Mouse (Mus musculus) right cerebral cortex, adult 18-20 months (tissue): ENCODE data around the gene Zmynd12.
A peak's percentile ranks its signal among the peaks of the same experiment; 100 is the strongest.

ENCODE experiments used
- DNase-seq: peaks from one replicate; pipeline ENCODE4 v3.0.0; 2022; ENCODE audit warnings: mixed read lengths

The Zmynd12 gene

DNA sequence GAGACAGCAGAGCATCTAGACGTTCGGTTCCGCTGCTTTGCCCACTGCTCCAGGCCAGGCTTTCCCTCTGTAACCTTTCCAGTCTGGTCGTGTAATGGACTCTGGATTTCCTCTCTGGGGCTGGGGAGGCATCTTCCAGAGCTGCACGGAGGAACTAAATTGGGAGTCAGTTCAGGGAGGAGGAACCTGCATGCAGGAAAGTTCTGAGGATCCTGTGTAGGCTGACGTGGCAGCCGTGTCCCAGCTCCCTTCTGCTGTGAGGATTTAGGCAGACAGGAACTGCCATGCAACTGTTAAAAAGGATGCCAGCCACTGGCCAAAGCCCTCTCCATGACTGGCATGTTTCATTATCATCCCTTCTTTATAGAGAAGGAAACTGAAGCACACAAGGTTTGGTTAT lies 27.8 kb downstream of the Zmynd12 start:
- DNase-seq: no peak

- DNase-seq: no peak
Measured at GRCm38 (mm10) chr4:119453128-119453527, 30.5 kb downstream of the Zmynd12 start.

GRCm38 (mm10) chr4:119453533-119453932 lies 30.9 kb downstream of the Zmynd12 start:
- no peak for DNase-seq

DNA sequence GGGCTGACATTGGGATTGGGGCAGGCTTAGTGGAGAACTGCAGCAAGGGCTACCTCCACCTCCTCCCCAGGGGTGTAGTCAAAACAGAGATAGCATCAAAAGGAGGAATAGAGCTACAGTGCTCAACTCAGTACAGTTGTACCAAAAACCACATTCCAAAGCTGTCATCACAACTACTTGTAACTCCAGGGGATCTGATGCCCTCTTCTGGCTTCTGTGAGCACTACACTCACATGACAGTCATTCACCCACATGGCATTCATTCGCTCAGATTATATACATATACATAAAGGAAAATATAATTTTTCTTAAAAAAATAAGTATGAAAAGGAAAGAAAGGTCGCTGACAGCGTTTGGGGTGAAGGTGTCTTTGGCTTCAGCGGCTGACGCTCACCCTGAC lies 37.7 kb downstream of the Zmynd12 start:
- DNase-seq: no peak

DNA sequence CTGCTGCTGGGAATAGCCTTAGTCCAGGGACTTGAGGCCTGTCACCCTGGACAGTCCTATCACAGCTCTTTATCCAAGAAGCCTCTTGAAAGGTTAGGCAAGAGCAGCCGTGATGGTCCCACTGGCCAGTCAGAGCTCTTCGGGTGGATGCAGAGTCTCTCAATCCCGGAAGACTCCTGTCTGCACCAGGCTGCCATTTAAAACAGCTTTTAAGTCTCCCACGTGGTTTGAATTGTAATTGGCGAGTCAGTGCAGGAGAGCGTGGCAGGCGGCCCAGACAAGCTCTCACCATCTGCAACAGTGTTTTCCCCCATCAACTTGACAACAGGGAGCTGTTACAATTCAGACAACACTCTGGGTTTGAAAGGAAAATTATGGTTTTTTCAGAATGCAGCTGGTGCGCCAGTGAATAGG lies 38.1 kb downstream of the Zmynd12 start:
- DNase-seq: peak; percentile 87

DNA sequence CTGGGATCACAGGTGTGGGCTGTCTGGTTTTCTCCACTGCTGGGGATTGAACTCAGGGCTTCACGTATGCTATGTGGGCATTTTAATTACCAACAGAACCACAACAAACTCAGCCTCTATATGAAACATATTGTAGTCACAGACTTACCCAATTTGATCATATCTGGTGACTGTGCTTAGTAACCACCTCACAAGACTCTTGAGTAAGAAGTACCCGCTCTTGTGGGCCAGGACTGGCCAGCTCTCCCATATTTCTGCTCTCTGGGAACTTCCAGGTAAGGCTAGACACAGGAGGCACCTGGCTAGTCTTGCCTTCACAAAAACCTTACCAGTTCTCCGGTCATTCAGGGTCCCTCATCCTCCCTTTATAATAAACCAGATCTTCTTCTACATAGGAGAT lies 39.8 kb downstream of the Zmynd12 start:
- DNase-seq: no peak

- peak; percentile 14 for DNase-seq
Measured at GRCm38 (mm10) chr4:119462858-119463755, 40.5 kb downstream of the Zmynd12 start.

DNA sequence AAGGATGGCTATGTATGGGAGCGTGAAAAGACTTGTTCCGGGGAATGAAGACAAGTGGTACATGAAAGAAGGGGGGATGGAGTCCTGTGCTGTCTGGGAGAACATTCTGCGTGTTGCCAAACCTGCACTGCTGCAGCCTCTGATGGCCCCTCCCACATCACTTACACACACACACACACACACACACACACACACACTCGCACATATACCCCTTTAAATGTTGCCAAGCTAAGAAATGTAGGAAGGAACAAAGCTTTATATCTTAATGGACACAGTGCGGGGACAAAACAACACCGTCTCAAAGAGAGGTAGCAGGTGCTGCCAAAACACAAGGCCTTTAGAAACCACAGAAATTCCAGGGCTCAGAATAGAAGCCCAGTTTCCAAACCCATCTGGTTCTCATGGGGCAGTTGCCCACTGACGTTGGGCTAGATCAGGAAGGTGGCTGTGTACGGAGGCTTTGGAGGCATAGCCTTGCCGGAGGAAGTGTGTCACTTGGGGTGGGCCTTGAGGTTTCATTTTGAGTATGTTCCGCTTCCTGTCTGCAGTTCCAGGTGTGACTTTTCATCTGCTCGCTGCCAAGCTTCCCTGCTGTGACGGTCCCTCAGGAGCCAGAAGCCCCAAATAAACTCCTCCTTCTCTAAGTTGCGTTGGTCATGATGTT lies 41.3 kb downstream of the Zmynd12 start:
- no peak for DNase-seq

GRCm38 (mm10) chr4:119465841-119466240 lies 43.2 kb downstream of the Zmynd12 start:
- DNase-seq: no peak

- DNase-seq: no peak
Measured at GRCm38 (mm10) chr4:119467720-119468380, 45.2 kb downstream of the Zmynd12 start.

- no peak for DNase-seq
Measured at GRCm38 (mm10) chr4:119472545-119472944, 49.9 kb downstream of the Zmynd12 start.

DNA sequence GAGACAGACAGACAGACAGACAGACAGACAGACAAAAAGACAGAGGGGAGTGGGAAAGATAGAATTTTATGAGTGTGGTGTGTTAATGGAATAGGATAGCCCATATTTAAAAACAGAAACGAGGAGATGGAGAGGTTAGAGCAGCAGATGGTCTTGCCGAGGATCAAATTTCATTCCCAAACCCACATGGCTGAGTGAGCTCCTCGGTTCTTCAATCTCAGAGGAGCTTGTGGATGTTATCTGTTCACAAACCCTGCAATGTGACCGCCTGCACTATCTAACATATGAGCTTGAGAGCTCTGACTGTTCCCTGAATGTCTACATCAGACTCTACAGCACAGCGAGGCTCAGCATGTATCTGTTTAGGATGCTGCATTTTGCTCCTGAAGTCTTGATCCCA lies 50.5 kb downstream of the Zmynd12 start:
- DNase-seq: no peak

DNA sequence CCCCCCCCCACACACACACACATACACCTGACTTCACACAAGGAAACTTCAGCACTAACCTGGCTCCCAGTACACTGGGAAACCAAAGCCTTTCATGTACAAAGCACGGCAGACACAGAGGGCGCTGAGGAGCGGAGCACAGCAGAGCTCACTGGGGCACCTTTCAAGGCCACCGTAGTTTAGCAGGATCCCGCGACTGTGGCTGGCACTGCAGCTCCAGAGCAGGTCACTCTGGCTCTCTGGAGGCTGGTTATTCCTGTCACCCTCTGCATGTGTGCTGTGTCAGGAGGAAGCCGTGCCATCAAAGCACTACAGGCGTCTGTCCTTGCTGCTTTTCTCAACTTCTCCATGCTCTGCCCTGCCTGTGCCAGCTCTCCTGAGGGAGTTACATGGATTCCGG lies 60.4 kb downstream of the Zmynd12 start:
- DNase-seq: no peak

- DNase-seq: no peak
Measured at GRCm38 (mm10) chr4:119484882-119485281, 62.3 kb downstream of the Zmynd12 start.

DNA sequence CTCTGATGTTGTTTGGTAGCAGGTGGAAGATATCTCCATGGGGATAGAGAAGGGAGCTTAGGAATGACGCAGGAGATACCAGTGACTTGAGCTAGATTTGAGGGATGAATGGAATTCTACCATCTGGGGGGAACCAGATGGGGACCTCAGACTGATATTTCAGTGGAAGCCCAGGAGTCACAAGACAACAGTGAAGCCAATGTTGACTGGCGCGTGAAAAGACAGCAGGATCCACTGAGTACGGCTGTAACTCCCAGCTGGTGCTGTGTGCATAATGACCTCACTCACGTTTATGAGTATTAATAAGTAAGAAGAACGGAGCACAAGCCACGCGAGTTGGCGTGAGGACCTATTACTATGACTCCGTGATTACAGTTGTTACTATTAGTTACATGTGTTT lies 67.1 kb downstream of the Zmynd12 start:
- DNase-seq: no peak

GRCm38 (mm10) chr4:119490806-119491205 lies 68.2 kb downstream of the Zmynd12 start:
- DNase-seq: no peak

- peak; percentile 64 for DNase-seq
Measured at GRCm38 (mm10) chr4:119492291-119492932, 69.8 kb downstream of the Zmynd12 start, which contains the start of gene Rimkla. Gene Rimkla, minus strand, starts transcription at chr4:119492628.

- no peak for DNase-seq
Measured at GRCm38 (mm10) chr4:119492933-119493327, 70.3 kb downstream of the Zmynd12 start.

GRCm38 (mm10) chr4:119498319-119498848 lies 75.8 kb downstream of the Zmynd12 start:
- DNase-seq: no peak

- DNase-seq: no peak
Measured at GRCm38 (mm10) chr4:119511591-119511990, 89.0 kb downstream of the Zmynd12 start.

DNA sequence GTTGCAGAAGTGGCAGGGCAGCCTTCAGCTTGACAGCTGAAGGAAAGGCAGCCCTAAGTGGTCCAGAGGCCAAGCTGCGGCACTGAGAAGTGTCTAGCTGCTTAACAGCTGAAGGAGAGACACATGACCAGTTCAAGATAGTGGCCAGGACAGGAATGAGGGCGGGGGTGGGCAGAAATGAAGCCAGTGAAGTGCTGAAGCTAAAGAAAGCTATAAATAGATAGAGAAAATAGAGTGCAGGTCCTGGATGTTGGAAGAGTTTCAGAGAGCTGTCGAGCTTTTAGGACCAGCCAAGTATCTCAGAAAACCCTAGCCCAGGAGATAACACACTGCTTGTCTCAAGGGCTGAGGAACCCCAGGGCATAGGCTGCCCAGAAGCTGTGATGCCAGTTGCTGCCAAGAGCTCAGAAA lies 90.1 kb downstream of the Zmynd12 start:
- no peak for DNase-seq
